Mouse (Mus musculus): Measurements from ENCODE around the gene Dtx4. TPM values are rescaled to one million over a fixed set of nuclear protein-coding genes. Genes with fewer than 3 reads are reported as not detected.

The Dtx4 gene
- polyA plus RNA-seq, 1 experiment from 2014 or later: 1.3 TPM

- Histone ChIP-seq H3K36me3 (ENCODE audit: control insufficient read depth, insufficient read depth, low read length) (no peaks in the 10 kb centered on the region), H3K4me1 (ENCODE audit: control insufficient read depth, insufficient read depth, low read length) (no peaks in the 10 kb centered on the region), H3K27me3 (ENCODE audit: control insufficient read depth, insufficient read depth, low read length) (no peaks in the 10 kb centered on the region), H3K9me3 (replicated peaks; ENCODE audit: control insufficient read depth, low read length) (no peaks in the 10 kb centered on the region), H3K4me2 (no peak overlapping the region), H3K4me3 (ENCODE audit: low read depth, low read length) (no peak overlapping the region), H3K27ac (ENCODE audit: low read depth, low read length) (no peak overlapping the region), H3K9ac (ENCODE audit: low read depth, low read length) (no peak overlapping the region)
- WGBS (ENCODE audit: insufficient replicate concordance): 81% methylated on average over 6 of the region's 6 CpGs
- ATAC-seq (replicated peaks; ENCODE audit: insufficient number of reproducible peaks, low FRiP score, low TSS enrichment): no peak
Observed at GRCm38 (mm10) chr19:12478369-12478768, 22.9 kb downstream of the Dtx4 start.

GRCm38 (mm10) chr19:12476721-12477270 is 24.5 kb downstream of the Dtx4 start:
- H3K4me3 ChIP-seq (ENCODE audit: low read depth, low read length): no peak overlapping the region
- WGBS (ENCODE audit: insufficient replicate concordance): 35% methylated on average over 5 of the region's 5 CpGs
- no peak overlapping the region for H3K9ac ChIP-seq (ENCODE audit: low read depth, low read length)
- no peaks in the 10 kb centered on the region for H3K36me3 ChIP-seq (ENCODE audit: control insufficient read depth, insufficient read depth, low read length)
- H3K4me2 ChIP-seq: no peak overlapping the region
- no peak for ATAC-seq (replicated peaks; ENCODE audit: insufficient number of reproducible peaks, low FRiP score, low TSS enrichment)
- no peak overlapping the region for H3K27ac ChIP-seq (ENCODE audit: low read depth, low read length)
- H3K9me3 ChIP-seq (replicated peaks; ENCODE audit: control insufficient read depth, low read length): no peaks in the 10 kb centered on the region
- H3K4me1 ChIP-seq (ENCODE audit: control insufficient read depth, insufficient read depth, low read length): no peaks in the 10 kb centered on the region
- no peaks in the 10 kb centered on the region for H3K27me3 ChIP-seq (ENCODE audit: control insufficient read depth, insufficient read depth, low read length)

GRCm38 (mm10) chr19:12475380-12476250 is 25.6 kb downstream of the Dtx4 start:
- H3K4me1 ChIP-seq (ENCODE audit: control insufficient read depth, insufficient read depth, low read length): no peaks in the 10 kb centered on the region
- H3K27ac ChIP-seq (ENCODE audit: low read depth, low read length): no peak overlapping the region
- no peaks in the 10 kb centered on the region for H3K9me3 ChIP-seq (replicated peaks; ENCODE audit: control insufficient read depth, low read length)
- ATAC-seq (replicated peaks; ENCODE audit: insufficient number of reproducible peaks, low FRiP score, low TSS enrichment): peak; percentile 71; the same call in 1 of the 2 replicates
- H3K9ac ChIP-seq (ENCODE audit: low read depth, low read length): no peak overlapping the region
- H3K4me2 ChIP-seq: no peak overlapping the region
- H3K27me3 ChIP-seq (ENCODE audit: control insufficient read depth, insufficient read depth, low read length): no peaks in the 10 kb centered on the region
- no peaks in the 10 kb centered on the region for H3K36me3 ChIP-seq (ENCODE audit: control insufficient read depth, insufficient read depth, low read length)
- no peak overlapping the region for H3K4me3 ChIP-seq (ENCODE audit: low read depth, low read length)
- WGBS (ENCODE audit: insufficient replicate concordance): 68% methylated on average over 15 of the region's 15 CpGs

- no peaks in the 10 kb centered on the region for H3K4me1 ChIP-seq (ENCODE audit: control insufficient read depth, insufficient read depth, low read length)
- H3K27me3 ChIP-seq (ENCODE audit: control insufficient read depth, insufficient read depth, low read length): no peaks in the 10 kb centered on the region
- no peak for ATAC-seq (replicated peaks; ENCODE audit: insufficient number of reproducible peaks, low FRiP score, low TSS enrichment)
- H3K9ac ChIP-seq (ENCODE audit: low read depth, low read length): no peak overlapping the region
- 84% methylated on average over 4 of the region's 4 CpGs for WGBS (ENCODE audit: insufficient replicate concordance)
- H3K36me3 ChIP-seq (ENCODE audit: control insufficient read depth, insufficient read depth, low read length): no peaks in the 10 kb centered on the region
- H3K9me3 ChIP-seq (replicated peaks; ENCODE audit: control insufficient read depth, low read length): no peaks in the 10 kb centered on the region
- H3K4me2 ChIP-seq: no peak overlapping the region
- no peak overlapping the region for H3K27ac ChIP-seq (ENCODE audit: low read depth, low read length)
- H3K4me3 ChIP-seq (ENCODE audit: low read depth, low read length): no peak overlapping the region
Observed at GRCm38 (mm10) chr19:12473951-12474350, 27.3 kb downstream of the Dtx4 start.

- Histone ChIP-seq H3K9ac (ENCODE audit: low read depth, low read length) (no peak overlapping the region), H3K36me3 (ENCODE audit: control insufficient read depth, insufficient read depth, low read length) (no peaks in the 10 kb centered on the region), H3K27ac (ENCODE audit: low read depth, low read length) (no peak overlapping the region), H3K4me3 (ENCODE audit: low read depth, low read length) (no peak overlapping the region), H3K27me3 (ENCODE audit: control insufficient read depth, insufficient read depth, low read length) (no peaks in the 10 kb centered on the region), H3K4me1 (ENCODE audit: control insufficient read depth, insufficient read depth, low read length) (no peaks in the 10 kb centered on the region), H3K4me2 (no peak overlapping the region), H3K9me3 (replicated peaks; ENCODE audit: control insufficient read depth, low read length) (no peaks in the 10 kb centered on the region)
- 65% methylated on average over 4 of the region's 4 CpGs for WGBS (ENCODE audit: insufficient replicate concordance)
- no peak for ATAC-seq (replicated peaks; ENCODE audit: insufficient number of reproducible peaks, low FRiP score, low TSS enrichment)
Observed at GRCm38 (mm10) chr19:12473201-12473641, 28.0 kb downstream of the Dtx4 start.

GRCm38 (mm10) chr19:12472381-12472976 is 28.8 kb downstream of the Dtx4 start:
- Histone ChIP-seq H3K4me2 (no peak overlapping the region), H3K9ac (ENCODE audit: low read depth, low read length) (no peak overlapping the region), H3K4me1 (ENCODE audit: control insufficient read depth, insufficient read depth, low read length) (no peaks in the 10 kb centered on the region), H3K36me3 (ENCODE audit: control insufficient read depth, insufficient read depth, low read length) (no peaks in the 10 kb centered on the region), H3K27ac (ENCODE audit: low read depth, low read length) (no peak overlapping the region), H3K27me3 (ENCODE audit: control insufficient read depth, insufficient read depth, low read length) (no peaks in the 10 kb centered on the region), H3K4me3 (ENCODE audit: low read depth, low read length) (no peak overlapping the region), H3K9me3 (replicated peaks; ENCODE audit: control insufficient read depth, low read length) (no peaks in the 10 kb centered on the region)
- WGBS (ENCODE audit: insufficient replicate concordance): 68% methylated on average over 5 of the region's 5 CpGs
- ATAC-seq (replicated peaks; ENCODE audit: insufficient number of reproducible peaks, low FRiP score, low TSS enrichment): no peak

- Histone ChIP-seq H3K27ac (ENCODE audit: low read depth, low read length) (no peak overlapping the region), H3K4me3 (ENCODE audit: low read depth, low read length) (no peak overlapping the region), H3K9ac (ENCODE audit: low read depth, low read length) (no peak overlapping the region), H3K36me3 (ENCODE audit: control insufficient read depth, insufficient read depth, low read length) (no peaks in the 10 kb centered on the region), H3K27me3 (ENCODE audit: control insufficient read depth, insufficient read depth, low read length) (no peaks in the 10 kb centered on the region), H3K4me2 (no peak overlapping the region), H3K9me3 (replicated peaks; ENCODE audit: control insufficient read depth, low read length) (no peaks in the 10 kb centered on the region), H3K4me1 (ENCODE audit: control insufficient read depth, insufficient read depth, low read length) (no peaks in the 10 kb centered on the region)
- 68% methylated on average over 3 of the region's 3 CpGs for WGBS (ENCODE audit: insufficient replicate concordance)
- no peak for ATAC-seq (replicated peaks; ENCODE audit: insufficient number of reproducible peaks, low FRiP score, low TSS enrichment)
Observed at GRCm38 (mm10) chr19:12471866-12472265, 29.4 kb downstream of the Dtx4 start.

GRCm38 (mm10) chr19:12467436-12467835 is 33.8 kb downstream of the Dtx4 start:
- no peaks in the 10 kb centered on the region for H3K9me3 ChIP-seq (replicated peaks; ENCODE audit: control insufficient read depth, low read length)
- no peak overlapping the region for H3K4me3 ChIP-seq (ENCODE audit: low read depth, low read length)
- no peaks in the 10 kb centered on the region for H3K36me3 ChIP-seq (ENCODE audit: control insufficient read depth, insufficient read depth, low read length)
- H3K27ac ChIP-seq (ENCODE audit: low read depth, low read length): no peak overlapping the region
- 75% methylated on average over 5 of the region's 5 CpGs for WGBS (ENCODE audit: insufficient replicate concordance)
- no peak for ATAC-seq (replicated peaks; ENCODE audit: insufficient number of reproducible peaks, low FRiP score, low TSS enrichment)
- no peak overlapping the region for H3K9ac ChIP-seq (ENCODE audit: low read depth, low read length)
- no peaks in the 10 kb centered on the region for H3K4me1 ChIP-seq (ENCODE audit: control insufficient read depth, insufficient read depth, low read length)
- H3K27me3 ChIP-seq (ENCODE audit: control insufficient read depth, insufficient read depth, low read length): no peaks in the 10 kb centered on the region
- no peak overlapping the region for H3K4me2 ChIP-seq

Measured in heart, embryonic 11.5 days (tissue).